Mouse (Mus musculus): ENCODE results near the gene Selplg.

GRCm38 (mm10) chr5:113850680-113851230, 18.3 kb upstream of the Selplg start:
- no peak for TF ChIP-seq CTCF (IDR thresholded peaks at IDR 0.05; ENCODE audit: extremely low read depth, insufficient read depth, insufficient read length, insufficient replicate concordance)
- TF ChIP-seq POLR2A (IDR thresholded peaks at IDR 0.05; ENCODE audit: low read depth, low read length), result no peak

Measured in spleen, adult 2 months (tissue).